Mouse (Mus musculus) myocyte (in vitro differentiated cells): ENCODE results near the gene Fam117a.

Source experiments
- E2F4 ChIP-seq: IDR thresholded peaks from one replicate; pipeline ENCODE4 v1.6.1; 2011; ENCODE audit warnings: mild to moderate bottlenecking, control low read depth, moderate library complexity; ENCODE audit not compliant: insufficient read depth
- MYOD1 ChIP-seq, 3 experiments: IDR thresholded peaks; one replicate each; pipeline ENCODE4 v1.6.1; 2011; ENCODE audit warnings: control low read depth in 2 of 3, low read depth in 2 of 3, mild to moderate bottlenecking in 2 of 3, moderate library complexity in 1 of 3; ENCODE audit not compliant: insufficient read length in 2 of 3, control insufficient read depth in 1 of 3
- POLR2A ChIP-seq: IDR thresholded peaks from one replicate; pipeline ENCODE4 v1.6.1; 2011; ENCODE audit warnings: low read depth, mild to moderate bottlenecking, control low read depth, moderate library complexity; ENCODE audit not compliant: insufficient read length
- POLR2AphosphoS2 ChIP-seq: IDR thresholded peaks from one replicate; pipeline ENCODE4 v1.6.1; 2011; ENCODE audit warnings: low read depth, control low read depth; ENCODE audit not compliant: insufficient read length
- REST ChIP-seq: IDR thresholded peaks from one replicate; pipeline ENCODE4 v1.6.1; 2011; ENCODE audit warnings: mild to moderate bottlenecking, control low read depth, moderate library complexity; ENCODE audit not compliant: insufficient read depth, insufficient read length
- USF1 ChIP-seq: IDR thresholded peaks from one replicate; pipeline ENCODE4 v1.6.1; 2011; ENCODE audit warnings: low read depth, mild to moderate bottlenecking, control low read depth, moderate library complexity

DNA sequence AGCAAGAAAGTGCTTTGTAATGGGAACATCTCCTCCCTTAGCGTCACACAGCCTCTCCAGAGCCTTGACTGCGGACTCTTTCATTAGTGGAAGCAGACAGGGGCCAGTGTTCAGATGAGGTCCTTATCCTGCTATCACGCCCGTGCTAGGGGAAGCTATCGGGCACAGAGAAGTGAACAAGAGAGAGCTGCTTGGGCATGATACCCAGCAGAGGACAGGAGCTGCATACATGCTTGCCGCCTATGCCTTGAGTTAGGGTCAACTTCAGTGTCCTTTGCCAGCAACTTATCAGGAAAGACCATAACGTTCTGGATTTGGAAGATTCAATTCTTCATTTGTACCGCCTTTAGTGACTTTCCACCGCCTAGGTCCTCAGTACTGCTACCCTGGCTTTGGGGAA, 3.0 kb upstream of the Fam117a start:
- no peak for TF ChIP-seq POLR2A
- no peak for TF ChIP-seq REST
- TF ChIP-seq E2F4, result no peak
- TF ChIP-seq POLR2AphosphoS2, result no peak
- no peak for TF ChIP-seq USF1
- TF ChIP-seq MYOD1 (IDR thresholded peaks at IDR 0.05; ENCODE audit: control insufficient read depth in 1 of 3, insufficient read length in 2 of 3, low read depth in 2 of 3), result no peak
